ENCODE assay signal across 8 mouse cellular contexts in genomic region chr11:60280429-60281414, GRCm38 (mm10). TPM values are rescaled to one million over a fixed set of nuclear protein-coding genes. Genes with fewer than 3 reads are reported as not detected.
DNase-seq lines count a peak whose midpoint lies in the region; ATAC-seq and TF ChIP-seq lines count a peak whose summit lies in the region.
"Had no signal": no experiment of that assay in that cellular context is flagged by ENCODE, and none has a peak within 500 bp of the region (broad histone marks: within the 10 kb centered on the region; RNA-seq: fewer than 3 reads in every experiment).

No protein-coding gene starts in this region.

- H3K4me1 ChIP-seq in heart, embryonic 16.5 days (ENCODE audit: control insufficient read depth, insufficient read depth, low read length), result peaks cover 27% of the 10 kb centered on the region
- H3K4me1 ChIP-seq in heart, adult 2 months (ENCODE audit: control insufficient read depth, insufficient read depth, low read length), result no peaks in the 10 kb centered on the region
- peaks cover 40% of the 10 kb centered on the region for H3K4me1 ChIP-seq in midbrain, embryonic 13.5 days (replicated peaks)
- peaks cover 17% of the 10 kb centered on the region for H3K4me1 ChIP-seq in midbrain, embryonic 16.5 days (ENCODE audit: control insufficient read depth, insufficient read depth, low read length)

- no peak for DNase-seq in heart, adult 2 months
- peak; percentile 32 to 51 for DNase-seq in kidney, postnatal 4 days
- DNase-seq in urinary bladder, postnatal 25 days (ENCODE audit: low spot score), result no peak

- TF ChIP-seq CTCF in heart, adult 2 months (IDR thresholded peaks at IDR 0.05), result no peak

- no peaks in the 10 kb centered on the region for H3K36me3 ChIP-seq in heart, embryonic 16.5 days (ENCODE audit: control insufficient read depth, insufficient read depth)
- H3K36me3 ChIP-seq in heart, adult 2 months (ENCODE audit: control insufficient read depth, insufficient read depth, low read length), result no peaks in the 10 kb centered on the region
- H3K36me3 ChIP-seq in midbrain, embryonic 13.5 days, result no peaks in the 10 kb centered on the region
- no peaks in the 10 kb centered on the region; the same call in 1 of the 2 replicates for H3K36me3 ChIP-seq in midbrain, embryonic 16.5 days (ENCODE audit: control insufficient read depth, insufficient read depth, low read length)

- no peaks in the 10 kb centered on the region for H3K9me3 ChIP-seq in heart, embryonic 16.5 days (replicated peaks; ENCODE audit: control insufficient read depth, low read length)
- no peaks in the 10 kb centered on the region for H3K9me3 ChIP-seq in midbrain, embryonic 13.5 days
- H3K9me3 ChIP-seq in midbrain, embryonic 16.5 days (replicated peaks; ENCODE audit: control insufficient read depth, low read length, poor library complexity, severe bottlenecking), result no peaks in the 10 kb centered on the region
- H3K9me3 ChIP-seq: embryonic facial prominence, embryonic 15.5 days had no signal

- H3K4me2 ChIP-seq in heart, embryonic 16.5 days (ENCODE audit: low read depth, low read length), result no peak overlapping the region
- H3K4me2 ChIP-seq in midbrain, embryonic 13.5 days (replicated peaks), result no peak overlapping the region
- H3K4me2 ChIP-seq in midbrain, embryonic 16.5 days (ENCODE audit: low read length), result no peak overlapping the region
- H3K4me2 ChIP-seq: embryonic facial prominence, embryonic 15.5 days had no signal

- TF ChIP-seq POLR2A in heart, adult 2 months (IDR thresholded peaks at IDR 0.05; ENCODE audit: insufficient read depth, low read depth, low read length), result no peak

- no peak overlapping the region for H3K4me3 ChIP-seq in heart, embryonic 16.5 days (ENCODE audit: low read length)
- H3K4me3 ChIP-seq in heart, adult 2 months, result no peak overlapping the region
- no peak overlapping the region for H3K4me3 ChIP-seq in midbrain, embryonic 13.5 days (replicated peaks)
- H3K4me3 ChIP-seq in midbrain, embryonic 16.5 days (ENCODE audit: low read depth, low read length), result no peak overlapping the region
- H3K4me3 ChIP-seq: embryonic facial prominence, embryonic 15.5 days had no signal

- H3K79me2 ChIP-seq in heart, adult 2 months (replicated peaks; ENCODE audit: control insufficient read depth, insufficient read depth, low read length), result no peaks in the 10 kb centered on the region

- no peak for TF ChIP-seq EP300 in heart, adult 2 months (IDR thresholded peaks at IDR 0.05; ENCODE audit: insufficient read depth, low read depth, low read length)

- H3K9ac ChIP-seq in heart, embryonic 16.5 days (ENCODE audit: low read length), result no peak overlapping the region
- no peak overlapping the region for H3K9ac ChIP-seq in heart, adult 2 months (ENCODE audit: low read depth, low read length)
- no peak overlapping the region for H3K9ac ChIP-seq in midbrain, embryonic 13.5 days (replicated peaks)
- no peak overlapping the region for H3K9ac ChIP-seq in midbrain, embryonic 16.5 days (ENCODE audit: low read depth, low read length)
- H3K9ac ChIP-seq: embryonic facial prominence, embryonic 15.5 days had no signal

- 0 out of 2 replicates have a peak overlapping the region, but pooled peaks have one; percentile 5 for H3K27ac ChIP-seq in heart, embryonic 16.5 days (ENCODE audit: low read length)
- no peak overlapping the region for H3K27ac ChIP-seq in heart, adult 2 months
- H3K27ac ChIP-seq in midbrain, embryonic 13.5 days, result 0 out of 2 replicates have a peak overlapping the region, but pooled peaks have one; percentile 35
- no peak overlapping the region for H3K27ac ChIP-seq in midbrain, embryonic 16.5 days (ENCODE audit: low read length)
- H3K27ac ChIP-seq: embryonic facial prominence, embryonic 15.5 days had no signal

- no peaks in the 10 kb centered on the region for H3K27me3 ChIP-seq in heart, embryonic 16.5 days (ENCODE audit: control insufficient read depth, insufficient read depth, low read length)
- H3K27me3 ChIP-seq in heart, adult 2 months (ENCODE audit: control insufficient read depth, insufficient read depth, low read length), result no peaks in the 10 kb centered on the region
- H3K27me3 ChIP-seq in midbrain, embryonic 13.5 days, result no peaks in the 10 kb centered on the region
- H3K27me3 ChIP-seq in midbrain, embryonic 16.5 days (ENCODE audit: control insufficient read depth, insufficient read depth, low read depth, low read length), result no peaks in the 10 kb centered on the region
- H3K27me3 ChIP-seq: embryonic facial prominence, embryonic 15.5 days had no signal

- 71% methylated on average over 11 of the region's 11 CpGs for WGBS in heart, embryonic 16.5 days
- WGBS in heart, adult 2 months, result 74% methylated on average over 11 of the region's 11 CpGs
- WGBS in midbrain, embryonic 13.5 days, result 86% methylated on average over 11 of the region's 11 CpGs
- WGBS in midbrain, embryonic 16.5 days, result 77% methylated on average over 11 of the region's 11 CpGs

- ATAC-seq in heart, embryonic 16.5 days (replicated peaks; ENCODE audit: extremely low read depth, insufficient read depth, low FRiP score), result no peak; the same call in 1 of the 2 replicates
- no peak for ATAC-seq in midbrain, embryonic 13.5 days
- no peak for ATAC-seq in midbrain, embryonic 16.5 days
- no peak for ATAC-seq in monocyte, adult 5-6 weeks (replicated peaks; ENCODE audit: insufficient number of reproducible peaks, low FRiP score, low TSS enrichment, poor library complexity, severe bottlenecking)

- intact Hi-C loops in heart, adult 2 months (cut with DNase I), result no loop called here

RNA-seq across cellular contexts. Expression of gene Srebf1, which starts 58.3 kb away (rescaled TPM):
- polyA plus RNA-seq in heart, embryonic 16.5 days (2015; fragmentation: Nextera tagmentation; extraction: Ambion mirVana), result 36.1 and 47.0 TPM in 2 replicates
- total RNA-seq in heart, adult 2 months (2021), result 10 to 100 TPM; 25.3 to 35.4 TPM
- 42.6 and 54.0 TPM in 2 replicates for polyA plus RNA-seq in heart, adult 2 months (2012; rRNA removed)
- 38.5 and 46.0 TPM in 2 replicates for polyA plus RNA-seq in midbrain, embryonic 13.5 days (2015; fragmentation: Nextera tagmentation; extraction: Ambion mirVana)
- 31.9 and 34.1 TPM in 2 replicates for polyA plus RNA-seq in midbrain, embryonic 16.5 days (2015; fragmentation: Nextera tagmentation; extraction: Ambion mirVana)
- 28.9 to 48.1 TPM (median 45.7 TPM) in 3 replicates for total RNA-seq in monocyte, adult 5-6 weeks (2017)

Comparison
In these comparisons a context has a peak if more than half of its experiments do, and no peak if none do; other contexts are left out.
1. H3K27ac ChIP-seq: peak in heart, embryonic 16.5 days (single experiment) and midbrain, embryonic 13.5 days (single experiment); none in heart, adult 2 months (single experiment) and midbrain, embryonic 16.5 days (single experiment).
2. DNase-seq: peak in kidney, postnatal 4 days (2 of 2); none in heart, adult 2 months (0 of 2) and urinary bladder, postnatal 25 days (single experiment).